Mouse (Mus musculus) lung, postnatal 0 days (tissue): Measurements from ENCODE around the gene Prkag2. TPM values are rescaled to one million over a fixed set of nuclear protein-coding genes. Genes with fewer than 3 reads are reported as not detected.

Experiments used
- ATAC-seq: fragments of 200-750 bp; cut with Nextera tagmentation; 2 replicates; pipeline ENCODE4 v1.8.0; 2017; ENCODE audit warnings: moderate library complexity
- DNase-seq: peaks from one replicate; pipeline ENCODE4 v3.0.0-alpha.2; 2016; ENCODE audit warnings: low spot score
- H3K27ac ChIP-seq: fragments of 300-500 bp; sonication (generic); 2 replicates; pipeline ENCODE4 v1.5.1; 2014; ENCODE audit warnings: antibody characterized with exemption, mild to moderate bottlenecking, low read length, mixed read lengths
- H3K27me3 ChIP-seq: fragments of 300-500 bp; sonication (generic); replicated peaks from 2 replicates; pipeline ENCODE4 v1.6.1; 2014; ENCODE audit warnings: low read length, mixed read lengths; ENCODE audit not compliant: insufficient read depth
- H3K36me3 ChIP-seq: fragments of 300-500 bp; sonication (generic); 2 replicates; pipeline ENCODE4 v1.6.1; 2014; ENCODE audit warnings: low read length, mixed read lengths; ENCODE audit not compliant: insufficient read depth
- H3K4me1 ChIP-seq: fragments of 300-500 bp; sonication (generic); 2 replicates; pipeline ENCODE4 v1.6.1; 2014; ENCODE audit warnings: antibody characterized with exemption, low read depth, low read length, mixed read lengths; ENCODE audit not compliant: insufficient read depth
- H3K4me2 ChIP-seq: fragments of 300-500 bp; sonication (generic); replicated peaks from 2 replicates; pipeline ENCODE4 v1.6.1; 2014; ENCODE audit warnings: low read depth, mild to moderate bottlenecking, low read length, moderate library complexity, mixed read lengths
- H3K4me3 ChIP-seq: fragments of 300-500 bp; sonication (generic); 2 replicates; pipeline ENCODE4 v1.5.1; 2014; ENCODE audit warnings: low read depth, low read length
- H3K9ac ChIP-seq: fragments of 300-500 bp; sonication (generic); replicated peaks from 2 replicates; pipeline ENCODE4 v1.6.1; 2014; ENCODE audit warnings: low read depth, mild to moderate bottlenecking
- H3K9me3 ChIP-seq: fragments of 300-500 bp; sonication (generic); 2 replicates; pipeline ENCODE4 v1.6.1; 2016; ENCODE audit warnings: low read length, mixed read lengths
- CTCF ChIP-seq: IDR thresholded peaks from 2 replicates; pipeline ENCODE4 v1.5.1; 2016; ENCODE audit warnings: antibody characterized with exemption, mild to moderate bottlenecking
- EP300 ChIP-seq: IDR thresholded peaks from 2 replicates; pipeline ENCODE4 v1.6.1; 2016; ENCODE audit warnings: antibody characterized with exemption, mild to moderate bottlenecking, control low read depth
- WGBS: fragments of 180-500 bp; shearing (Covaris S2); extraction: QIAGEN DNeasy Blood & Tissue Kit; methylation state at CpG from one replicate; pipeline ENCODE4 v1.1.7; 2014; 5-methylcytosine and 5-hydroxymethylcytosine counted together
- polyA plus RNA-seq: library from polyadenylated mRNA; unstranded; fragments of >200 nt; fragmentation: Nextera tagmentation; extraction: Ambion mirVana; gene quantifications from 2 replicates; pipeline ENCODE4 v1.2.1, GENCODE M21; 2015

Gene Prkag2
- polyA plus RNA-seq, 1 experiment from 2014 or later: 16.2 TPM

- WGBS: 18% methylated on average over 6 of the region's 6 CpGs
- DNase-seq (no peak), ATAC-seq (peak; percentile 21; the same call in 1 of the 2 replicates)
- Histone ChIP-seq H3K4me1 (peaks cover 6% of the 10 kb centered on the region; the same call in 1 of the 2 replicates), H3K9ac (no peak overlapping the region), H3K27me3 (no peaks in the 10 kb centered on the region), H3K9me3 (no peaks in the 10 kb centered on the region), H3K4me2 (no peak overlapping the region), H3K36me3 (no peaks in the 10 kb centered on the region), H3K27ac (no peak overlapping the region), H3K4me3 (no peak overlapping the region)
- no peak for TF ChIP-seq CTCF
- TF ChIP-seq EP300: no peak
Observed at GRCm38 (mm10) chr5:25005532-25006129, 94.8 kb downstream of the Prkag2 start.

GRCm38 (mm10) chr5:25001391-25001794, 99.0 kb downstream of the Prkag2 start:
- Histone ChIP-seq H3K4me2 (no peak overlapping the region), H3K4me1 (no peaks in the 10 kb centered on the region), H3K4me3 (no peak overlapping the region), H3K9ac (no peak overlapping the region), H3K36me3 (no peaks in the 10 kb centered on the region), H3K27ac (peak overlapping the region; percentile 57; the same call in 1 of the 2 replicates), H3K9me3 (no peaks in the 10 kb centered on the region), H3K27me3 (no peaks in the 10 kb centered on the region)
- DNase-seq: peak; percentile 76
- ATAC-seq: peak; percentile 68
- no peak for TF ChIP-seq CTCF
- TF ChIP-seq EP300: peak; percentile 14; the same call in 1 of the 2 replicates
- 17% methylated on average over 8 of the region's 8 CpGs for WGBS

GRCm38 (mm10) chr5:24999351-24999750, 101.1 kb downstream of the Prkag2 start:
- Histone ChIP-seq H3K27ac (no peak overlapping the region), H3K4me2 (no peak overlapping the region), H3K36me3 (no peaks in the 10 kb centered on the region), H3K27me3 (no peaks in the 10 kb centered on the region), H3K9ac (no peak overlapping the region), H3K4me1 (peaks cover 11% of the 10 kb centered on the region; the same call in 1 of the 2 replicates), H3K9me3 (no peaks in the 10 kb centered on the region), H3K4me3 (no peak overlapping the region)
- DNase-seq: no peak
- TF ChIP-seq EP300 (no peak), CTCF (no peak)
- WGBS: 86% methylated on average over 4 of the region's 4 CpGs
- no peak for ATAC-seq

GRCm38 (mm10) chr5:24995576-24996100, 104.8 kb downstream of the Prkag2 start:
- peak overlapping the region; percentile 11; the same call in 1 of the 2 replicates for H3K27ac ChIP-seq
- H3K9ac ChIP-seq: peak overlapping the region; percentile 2; the same call in 1 of the 2 replicates
- WGBS: 6% methylated on average over 13 of the region's 13 CpGs
- no peaks in the 10 kb centered on the region for H3K27me3 ChIP-seq
- TF ChIP-seq CTCF (no peak), EP300 (0 out of 2 replicates have a peak, but pooled peaks have one; percentile 41)
- H3K9me3 ChIP-seq: no peaks in the 10 kb centered on the region
- H3K36me3 ChIP-seq: no peaks in the 10 kb centered on the region
- H3K4me3 ChIP-seq: peak overlapping the region; percentile 16
- peaks cover 11% of the 10 kb centered on the region; the same call in 1 of the 2 replicates for H3K4me1 ChIP-seq
- peak; percentile 94 for DNase-seq
- peak; percentile 93 for ATAC-seq
- peak overlapping the region; percentile 57 for H3K4me2 ChIP-seq

GRCm38 (mm10) chr5:24993190-24993589, 107.3 kb downstream of the Prkag2 start:
- Histone ChIP-seq H3K27me3 (no peaks in the 10 kb centered on the region), H3K4me1 (peaks cover 11% of the 10 kb centered on the region; the same call in 1 of the 2 replicates), H3K9ac (no peak overlapping the region), H3K9me3 (no peaks in the 10 kb centered on the region), H3K4me3 (no peak overlapping the region), H3K4me2 (no peak overlapping the region), H3K27ac (no peak overlapping the region), H3K36me3 (no peaks in the 10 kb centered on the region)
- no peak for DNase-seq
- ATAC-seq: no peak
- TF ChIP-seq EP300 (no peak), CTCF (no peak)
- 45% methylated on average over 3 of the region's 3 CpGs for WGBS

GRCm38 (mm10) chr5:24991575-24991974, 108.9 kb downstream of the Prkag2 start:
- no peak overlapping the region for H3K4me2 ChIP-seq
- ATAC-seq (no peak), DNase-seq (no peak)
- no peak overlapping the region for H3K27ac ChIP-seq
- H3K36me3 ChIP-seq: no peaks in the 10 kb centered on the region
- H3K9me3 ChIP-seq: no peaks in the 10 kb centered on the region
- no peak for TF ChIP-seq CTCF
- no peak for TF ChIP-seq EP300
- WGBS: 83% methylated on average over 1 of the region's 1 CpGs
- no peak overlapping the region for H3K4me3 ChIP-seq
- H3K4me1 ChIP-seq: peaks cover 11% of the 10 kb centered on the region; the same call in 1 of the 2 replicates
- H3K27me3 ChIP-seq: no peaks in the 10 kb centered on the region
- H3K9ac ChIP-seq: no peak overlapping the region
